Mouse (Mus musculus) lung, postnatal 14 days (tissue): ENCODE measurements at regions not wholly inside any gene's neighbourhood (a gene's known extent, or its start where the extent isn't known, plus 50 kb on each side); places are given as distances from the start of the nearest gene placed in this dataset.

Experiments used
- DNase-seq: peaks from one replicate; pipeline ENCODE4 v3.0.0; 2021

- DNase-seq: no peak
These were observed 2010.6 kb downstream of the A830018L16Rik start for GRCm38 (mm10) chr1:13424524-13424923.

GRCm38 (mm10) chr1:13425601-13426327 is 2011.9 kb downstream of the A830018L16Rik start:
- no peak for DNase-seq

- peak; percentile 66 for DNase-seq
These were observed 2012.6 kb downstream of the A830018L16Rik start for GRCm38 (mm10) chr1:13426328-13427067.

- no peak for DNase-seq
These were observed 2013.1 kb downstream of the A830018L16Rik start for GRCm38 (mm10) chr1:13427068-13427434.

- no peak for DNase-seq
These were observed 2013.7 kb downstream of the A830018L16Rik start for GRCm38 (mm10) chr1:13427501-13428207.

- no peak for DNase-seq
These were observed 2024.0 kb downstream of the A830018L16Rik start for GRCm38 (mm10) chr1:13437747-13438394.

- DNase-seq: no peak
These were observed 2028.5 kb downstream of the A830018L16Rik start for GRCm38 (mm10) chr1:13442366-13442765.

GRCm38 (mm10) chr1:13454534-13454933 is 2040.6 kb downstream of the A830018L16Rik start:
- no peak for DNase-seq

- no peak for DNase-seq
These were observed 2041.7 kb downstream of the A830018L16Rik start for GRCm38 (mm10) chr1:13455572-13455971.

GRCm38 (mm10) chr1:13464311-13464710 is 2050.4 kb downstream of the A830018L16Rik start:
- DNase-seq: no peak

- no peak for DNase-seq
These were observed 2053.3 kb downstream of the A830018L16Rik start for GRCm38 (mm10) chr1:13467174-13467573.

- DNase-seq: no peak
These were observed 2054.2 kb downstream of the A830018L16Rik start for GRCm38 (mm10) chr1:13467886-13468630.

GRCm38 (mm10) chr1:13494727-13495404 is 2081.0 kb downstream of the A830018L16Rik start:
- DNase-seq: no peak

GRCm38 (mm10) chr1:13496386-13496785 is 2082.5 kb downstream of the A830018L16Rik start:
- no peak for DNase-seq

- peak; percentile 68 for DNase-seq
These were observed 2086.6 kb downstream of the A830018L16Rik start for GRCm38 (mm10) chr1:13500456-13500855.

GRCm38 (mm10) chr1:13501938-13502337 is 2088.0 kb downstream of the A830018L16Rik start:
- no peak for DNase-seq

GRCm38 (mm10) chr1:13513761-13514160 is 2099.9 kb downstream of the A830018L16Rik start:
- DNase-seq: no peak
